Mouse (Mus musculus) lung, adult 2 months (tissue): ENCODE results near the gene Ddx49.

ENCODE experiments used
- CTCF ChIP-seq: fragments of 200-500 bp; IDR thresholded peaks from 2 replicates; pipeline ENCODE4 v1.5.1; 2011; ENCODE audit warnings: mild to moderate bottlenecking, low read length, control low read depth; ENCODE audit not compliant: insufficient read depth
- POLR2A ChIP-seq: fragments of 200-500 bp; IDR thresholded peaks from 2 replicates; pipeline ENCODE4 v1.6.1; 2011; ENCODE audit warnings: low read depth, mild to moderate bottlenecking, control low read depth, low read length, borderline replicate concordance; ENCODE audit errors: extremely low read depth

- TF ChIP-seq POLR2A, result peak; percentile 56; the same call in 1 of the 2 replicates
- TF ChIP-seq CTCF, result peak; percentile 11; the same call in 1 of the 2 replicates
These were observed 19.6 kb downstream of the Ddx49 start, which contains the start of gene Homer3 for GRCm38 (mm10) chr8:70282603-70283135.
